Mouse (Mus musculus) kidney, adult 9 months (tissue): ENCODE measurements around the gene Galntl5.
"Not testable (repeated sequence)": the region's sequence is repeated elsewhere in the genome, so short reads cannot be mapped to it uniquely, and the experiment has no call there.

ENCODE experiments used
- DNase-seq: peaks from one replicate; pipeline ENCODE4 v3.0.0; 2022

The Galntl5 gene

DNA sequence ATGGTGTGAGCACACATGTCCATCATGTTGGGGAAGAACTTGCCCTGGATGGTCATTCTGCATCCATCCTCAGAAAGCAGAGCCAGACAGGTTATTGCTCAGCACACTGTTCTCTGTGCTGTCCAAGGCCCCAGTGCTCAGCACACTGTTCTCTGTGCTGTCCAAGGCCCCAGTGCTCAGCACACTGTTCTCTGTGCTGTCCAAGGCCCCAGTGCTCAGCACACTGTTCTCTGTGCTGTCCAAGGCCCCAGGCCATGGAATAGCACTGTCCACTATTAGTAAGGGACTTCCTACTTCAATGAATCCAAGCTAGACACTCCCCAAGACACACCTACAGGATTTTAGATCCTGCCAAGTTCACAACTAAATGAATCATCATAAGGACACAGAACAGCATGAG lies 32.0 kb downstream of the Galntl5 start:
- not testable (repeated sequence) for DNase-seq

- no peak for DNase-seq
These were observed 33.7 kb downstream of the Galntl5 start for GRCm38 (mm10) chr5:25215006-25215405.

DNA sequence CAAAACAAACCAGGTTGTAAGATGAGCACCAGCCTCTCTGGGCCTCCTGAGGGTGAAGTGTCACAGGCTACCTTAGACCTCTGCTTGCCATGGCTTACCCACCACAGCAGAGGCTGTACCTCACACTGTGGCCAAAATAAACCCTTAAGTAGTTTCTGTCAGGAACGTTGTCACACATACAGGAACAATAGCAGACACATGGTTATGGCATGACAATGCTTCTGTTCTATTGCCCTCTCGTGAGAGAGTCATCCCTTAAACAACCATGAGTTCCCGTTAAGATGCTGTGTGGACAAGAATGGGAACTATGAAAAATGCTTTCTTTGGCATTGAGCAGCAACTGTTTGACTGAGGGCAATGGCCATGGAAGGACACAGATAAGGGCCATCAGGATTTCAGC lies 40.3 kb downstream of the Galntl5 start, which contains the start of gene Galnt11:
TSS of gene Galnt11 (plus strand) at position 301 of the 400 bp plus-strand sequence.
- DNase-seq = no peak

DNA sequence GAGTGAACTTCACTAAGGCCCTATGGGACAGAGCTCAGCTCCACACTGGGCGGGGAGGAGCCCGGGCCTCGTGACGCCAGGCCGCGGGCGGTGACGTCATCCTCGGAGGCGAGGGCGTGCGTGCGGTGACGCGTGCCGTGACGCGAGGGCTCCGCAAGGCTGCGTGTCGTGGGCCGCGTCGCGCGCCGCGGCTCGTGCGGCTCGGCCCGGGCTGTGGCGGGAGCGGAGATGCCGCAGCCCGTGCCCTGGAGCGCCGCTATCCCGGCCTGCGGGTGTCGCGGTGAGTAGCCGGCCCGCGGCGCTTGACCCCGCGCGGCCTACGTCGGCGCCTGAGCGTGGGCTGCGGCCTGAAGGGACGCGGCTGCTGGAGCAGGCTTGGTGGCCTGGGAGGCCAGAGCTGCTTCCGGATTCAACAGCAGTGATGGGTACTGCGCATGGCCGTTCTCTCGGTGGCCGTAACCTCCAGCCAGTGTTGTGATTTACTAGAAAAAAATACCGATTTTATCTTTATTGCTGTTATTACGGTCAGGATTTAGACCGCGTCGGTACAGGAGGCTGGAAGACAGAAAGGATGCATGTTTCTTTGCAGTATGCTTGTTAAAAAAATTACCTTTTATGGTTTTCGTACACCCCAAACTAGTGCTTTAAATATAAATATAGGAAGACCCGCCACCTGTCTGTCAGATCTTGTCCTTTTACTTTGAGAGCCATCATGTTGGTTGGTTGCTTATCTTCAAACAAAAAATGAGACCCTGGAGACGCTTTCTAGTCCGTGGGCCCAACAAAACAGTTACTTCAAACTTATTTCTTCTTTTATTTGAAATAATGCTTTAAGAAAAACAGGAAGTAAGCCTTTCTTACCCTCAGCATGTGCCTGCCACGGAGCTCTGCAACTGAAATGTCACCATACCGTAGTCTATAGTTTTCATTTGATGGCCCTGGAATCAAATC lies 41.8 kb downstream of the Galntl5 start, which contains the start of gene E130116L18Rik:
TSS of gene E130116L18Rik (minus strand) at position 402 of the 951 bp plus-strand sequence.
- DNase-seq = peak; percentile 88

DNA sequence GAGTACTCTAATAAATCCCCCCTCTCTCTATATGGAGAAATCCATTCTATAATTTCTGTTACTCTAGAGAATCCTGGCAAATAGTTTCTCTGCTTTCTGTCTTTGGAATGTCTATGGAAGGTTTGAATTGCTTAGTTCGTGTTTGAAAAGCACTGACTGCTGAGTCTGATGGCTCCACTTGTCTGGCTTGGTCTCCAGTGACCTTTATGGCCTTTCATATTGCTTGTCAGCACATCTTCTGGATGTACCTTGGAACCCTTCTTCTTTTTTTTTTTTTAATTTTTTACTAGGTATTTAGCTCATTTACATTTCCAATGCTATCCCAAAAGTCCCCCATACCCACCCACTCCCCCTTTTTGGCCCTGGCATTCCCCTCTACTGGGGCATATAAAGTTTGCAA lies 43.1 kb downstream of the Galntl5 start:
- DNase-seq = peak; percentile 81

- peak; percentile 76 for DNase-seq
These were observed 61.8 kb downstream of the Galntl5 start for GRCm38 (mm10) chr5:25243101-25243500.

DNA sequence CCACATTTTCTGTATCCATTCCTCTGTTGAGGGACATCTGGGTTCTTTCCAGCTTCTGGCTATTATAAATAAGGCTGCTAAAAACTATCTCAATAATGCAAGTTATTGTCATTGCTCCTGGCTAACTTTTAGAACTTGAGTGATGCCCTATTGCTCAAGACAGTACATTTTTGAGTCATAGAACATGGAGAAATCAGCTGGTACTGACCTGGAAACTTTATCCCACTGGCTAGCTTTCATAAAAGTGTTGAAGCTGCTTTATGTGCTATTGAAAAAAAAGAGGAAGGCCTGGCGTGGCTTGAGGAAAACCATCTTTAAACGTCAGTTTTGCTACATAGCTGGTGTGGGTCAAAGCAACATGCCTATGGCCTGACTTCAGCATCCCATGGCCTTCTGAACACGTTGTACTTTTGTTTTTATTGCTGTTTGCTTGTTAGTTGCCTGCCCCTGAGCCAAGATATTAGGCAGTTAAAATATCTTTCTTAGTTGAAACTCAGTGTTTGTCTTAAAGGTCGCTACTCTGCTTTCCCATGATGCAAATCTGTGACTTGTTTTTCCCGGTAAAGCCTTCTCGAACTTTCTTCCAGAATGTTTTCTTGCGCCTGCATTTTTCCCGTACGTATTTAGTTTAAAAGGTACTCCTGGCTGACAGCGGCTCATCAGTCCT lies 64.7 kb downstream of the Galntl5 start:
- peak; percentile 72 for DNase-seq

- DNase-seq = peak; percentile 78
These were observed 65.2 kb downstream of the Galntl5 start for GRCm38 (mm10) chr5:25246473-25246865.

GRCm38 (mm10) chr5:25247036-25247435 lies 65.8 kb downstream of the Galntl5 start:
- peak; percentile 92 for DNase-seq

DNA sequence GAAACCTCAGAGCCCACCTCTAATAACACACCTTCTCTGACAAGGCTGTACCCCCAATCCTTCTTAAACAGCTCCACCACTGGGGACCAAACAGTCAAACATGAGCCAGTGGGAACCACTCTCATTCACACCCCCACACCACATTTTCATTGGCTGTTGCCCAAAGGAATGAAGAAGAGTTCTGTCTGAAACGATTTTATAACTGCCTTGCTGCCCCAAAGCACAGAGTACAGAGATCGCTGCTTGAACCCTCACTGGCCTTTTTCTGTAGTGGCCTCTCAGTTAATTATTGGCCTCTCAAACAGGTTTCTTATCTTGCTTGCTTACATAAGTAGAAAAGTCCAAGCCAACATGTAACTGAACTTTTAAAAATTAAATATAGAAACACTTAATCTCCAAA lies 71.2 kb downstream of the Galntl5 start:
- DNase-seq = peak; percentile 94

- DNase-seq = no peak
These were observed 71.7 kb downstream of the Galntl5 start for GRCm38 (mm10) chr5:25252825-25253544.

DNA sequence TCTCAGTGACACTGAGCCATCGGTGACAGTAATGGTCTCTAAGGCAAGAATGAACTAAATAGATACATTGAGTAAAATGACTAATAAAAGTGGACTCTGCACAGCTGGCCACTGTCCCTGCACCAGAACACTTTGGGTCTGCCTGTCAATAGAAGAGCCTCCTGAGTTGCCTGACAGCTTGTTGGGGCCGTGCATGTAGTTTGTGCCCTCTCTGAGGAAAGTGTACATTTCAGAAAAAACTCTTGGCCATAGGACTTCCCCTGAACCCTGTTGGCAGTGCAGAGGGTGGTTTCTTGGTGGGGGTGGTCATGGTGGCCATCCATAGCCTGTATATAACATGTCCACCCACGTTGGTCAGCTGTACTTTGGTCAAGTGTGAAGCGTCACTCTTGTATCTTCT lies 73.2 kb downstream of the Galntl5 start:
- peak; percentile 22 for DNase-seq

DNA sequence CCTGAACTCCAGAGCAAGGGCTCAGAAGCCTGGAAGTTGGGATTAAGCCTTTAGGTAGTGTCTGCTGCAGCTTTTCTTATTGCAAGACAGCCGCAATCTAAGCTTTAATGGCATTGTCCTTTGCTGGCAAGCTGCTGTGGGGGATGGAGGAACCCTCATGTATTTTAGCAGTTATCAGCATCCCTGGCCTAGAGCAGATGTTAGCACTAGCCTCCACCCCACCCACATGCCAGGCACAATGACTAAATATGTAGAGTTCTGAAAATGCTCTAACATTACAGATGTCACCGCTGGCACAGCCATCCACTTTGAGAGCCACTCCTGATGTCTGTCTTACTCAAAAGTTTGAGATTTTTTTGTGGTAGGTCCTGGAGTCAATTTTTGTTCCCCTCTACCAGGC lies 75.4 kb downstream of the Galntl5 start:
- no peak for DNase-seq

GRCm38 (mm10) chr5:25261452-25261851 lies 80.2 kb downstream of the Galntl5 start:
- peak; percentile 71 for DNase-seq

- DNase-seq = no peak
These were observed 81.0 kb downstream of the Galntl5 start for GRCm38 (mm10) chr5:25262266-25262665.

DNA sequence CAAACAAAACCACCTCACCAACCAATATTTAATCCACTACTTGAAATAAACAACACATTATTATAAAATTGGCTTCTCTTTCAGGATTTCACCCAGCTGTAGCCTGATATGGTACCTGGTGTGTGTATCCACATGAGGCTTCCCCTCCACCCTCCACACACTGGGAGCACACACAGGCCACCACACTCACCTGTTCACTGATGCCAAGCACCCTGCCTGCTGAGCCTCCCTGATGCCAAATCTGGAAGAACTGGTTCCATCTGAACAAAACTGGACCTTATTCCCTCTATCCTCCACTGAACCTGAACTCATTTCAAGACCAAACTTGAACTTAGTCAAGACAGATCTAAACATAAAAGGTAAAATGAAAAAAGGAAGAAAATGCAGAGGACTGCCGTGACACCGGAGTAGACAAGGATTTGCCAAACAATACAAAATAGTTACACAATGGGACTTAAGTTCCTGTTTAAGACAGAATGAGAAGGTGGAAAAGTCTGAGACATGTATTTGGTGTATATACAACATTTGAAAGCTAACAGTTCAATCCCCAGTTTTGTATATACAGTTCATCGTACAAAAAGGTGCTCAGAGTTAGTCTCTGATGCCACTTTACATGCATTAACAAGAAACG lies 87.1 kb downstream of the Galntl5 start:
- DNase-seq = no peak
